Mouse (Mus musculus): ENCODE measurements around the gene Pou2f3. TPM values are rescaled to one million over a fixed set of nuclear protein-coding genes. Genes with fewer than 3 reads are reported as not detected.

Gene Pou2f3
- total RNA-seq, 2 experiments from 2014 or later, result not detected

GRCm38 (mm10) chr9:43097801-43098557 is 112.2 kb downstream of the Pou2f3 start:
- no peak for ATAC-seq (replicated peaks; ENCODE audit: low FRiP score, low TSS enrichment, poor library complexity, severe bottlenecking)

- peak; percentile 71 for ATAC-seq (replicated peaks; ENCODE audit: low FRiP score, low TSS enrichment, poor library complexity, severe bottlenecking)
Observed at GRCm38 (mm10) chr9:43096337-43096736, 113.8 kb downstream of the Pou2f3 start.

GRCm38 (mm10) chr9:43094828-43095227 is 115.3 kb downstream of the Pou2f3 start:
- no peak for ATAC-seq (replicated peaks; ENCODE audit: low FRiP score, low TSS enrichment, poor library complexity, severe bottlenecking)

GRCm38 (mm10) chr9:43093803-43094202 is 116.4 kb downstream of the Pou2f3 start:
- ATAC-seq (replicated peaks; ENCODE audit: low FRiP score, low TSS enrichment, poor library complexity, severe bottlenecking), result no peak

- ATAC-seq (replicated peaks; ENCODE audit: low FRiP score, low TSS enrichment, poor library complexity, severe bottlenecking), result no peak
Observed at GRCm38 (mm10) chr9:43085686-43086285, 124.4 kb downstream of the Pou2f3 start.

- ATAC-seq (replicated peaks; ENCODE audit: low FRiP score, low TSS enrichment, poor library complexity, severe bottlenecking), result no peak
Observed at GRCm38 (mm10) chr9:43084496-43085362, 125.4 kb downstream of the Pou2f3 start.

- ATAC-seq (replicated peaks; ENCODE audit: low FRiP score, low TSS enrichment, poor library complexity, severe bottlenecking), result no peak
Observed at GRCm38 (mm10) chr9:43083441-43084055, 126.6 kb downstream of the Pou2f3 start.

DNA sequence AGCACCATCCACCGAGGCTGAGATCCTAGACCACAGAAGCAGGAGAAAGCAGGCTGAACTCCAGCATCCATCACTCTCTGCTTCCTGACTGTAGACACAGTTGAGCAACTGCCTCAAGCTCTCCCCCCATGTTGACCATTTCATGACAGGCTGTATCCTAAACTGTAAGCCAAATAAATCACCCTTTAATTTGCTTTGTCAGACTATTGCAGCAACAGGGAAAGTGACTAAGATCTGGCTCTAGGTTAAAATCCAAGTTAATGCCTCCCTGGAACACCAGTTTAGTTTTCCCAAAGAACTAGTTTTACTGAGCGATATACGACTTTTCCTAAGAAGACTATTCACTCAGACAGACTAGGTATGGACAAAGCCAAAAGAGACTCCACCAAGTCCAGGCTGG is 131.5 kb downstream of the Pou2f3 start:
- no peak for ATAC-seq (replicated peaks; ENCODE audit: low FRiP score, low TSS enrichment, poor library complexity, severe bottlenecking)

GRCm38 (mm10) chr9:43076163-43076562 is 134.0 kb downstream of the Pou2f3 start:
- no peak for ATAC-seq (replicated peaks; ENCODE audit: low FRiP score, low TSS enrichment, poor library complexity, severe bottlenecking)

GRCm38 (mm10) chr9:43074611-43075010 is 135.6 kb downstream of the Pou2f3 start:
- ATAC-seq (replicated peaks; ENCODE audit: low FRiP score, low TSS enrichment, poor library complexity, severe bottlenecking), result peak; percentile 85

Other genes with a start within 250 kb of the Pou2f3 start
- gene Arhgef12, start 103.1 kb downstream of the Pou2f3 start, total RNA-seq (2014; fragmentation: Nextera tagmentation), result 23.4 and 34.6 TPM in 2 replicates
- gene Arhgef12, start 103.1 kb downstream of the Pou2f3 start, total RNA-seq (2017), result 17.3 and 18.5 TPM in 2 replicates
- gene Tmem136, start 93.8 kb downstream of the Pou2f3 start, total RNA-seq (2014; fragmentation: Nextera tagmentation), result 0.76 TPM in 1 of 2 replicates, not detected in the other
- 3.4 TPM in 1 of 2 replicates, not detected in the other for gene Tmem136, start 93.8 kb downstream of the Pou2f3 start, total RNA-seq (2017)
- gene Oaf, start 29.5 kb upstream of the Pou2f3 start, total RNA-seq (2014; fragmentation: Nextera tagmentation), result 23.8 and 24.9 TPM in 2 replicates
- gene Oaf, start 29.5 kb upstream of the Pou2f3 start, total RNA-seq (2017), result 5.7 and 17.9 TPM in 2 replicates
- not detected in 2 replicates for gene Trim29, start 100.5 kb upstream of the Pou2f3 start, total RNA-seq (2014; fragmentation: Nextera tagmentation)
- not detected in 2 replicates for gene Trim29, start 100.5 kb upstream of the Pou2f3 start, total RNA-seq (2017)

Data from megakaryocyte-erythroid progenitor cell, adult 5-6 weeks (primary cell).